Mouse (Mus musculus): ENCODE results near the gene Olfr516. TPM values are rescaled to one million over a fixed set of nuclear protein-coding genes. Genes with fewer than 3 reads are reported as not detected.
A peak's percentile ranks its signal among the peaks of the same experiment; 100 is the strongest.
"Not testable (repeated sequence)": the region's sequence is repeated elsewhere in the genome, so short reads cannot be mapped to it uniquely, and the experiment has no call there.

The Olfr516 gene
- total RNA-seq (2014; rRNA removed) (not detected in 2 replicates), polyA plus RNA-seq (2015; fragmentation: Nextera tagmentation; extraction: Ambion mirVana) (not detected in 2 replicates)

GRCm38 (mm10) chr7:108850429-108850828, at the start of gene Olfr516:
TSS of gene Olfr516 (minus strand) at chr7:108850529.
- Histone ChIP-seq H3K4me3 (ENCODE audit: low read depth, low read length) (no peak within 1 kb of the TSS), H3K4me1 (ENCODE audit: insufficient read depth, low read length) (no peaks in the 10 kb centered on the region), H3K36me3 (ENCODE audit: insufficient read depth, low read length) (no peaks in the 10 kb centered on the region), H3K9ac (replicated peaks; ENCODE audit: low read length, poor library complexity, severe bottlenecking) (no peak within 1 kb of the TSS), H3K4me2 (ENCODE audit: low read depth, low read length, poor library complexity, severe bottlenecking) (no peak within 1 kb of the TSS), H3K27me3 (ENCODE audit: insufficient read depth, low read length) (no peaks in the 10 kb centered on the region), H3K9me3 (ENCODE audit: low read length) (no peaks in the 10 kb centered on the region), H3K27ac (ENCODE audit: low read depth, low read length) (no peak within 1 kb of the TSS)
- 88% methylated on average over 2 of the region's 2 CpGs for WGBS
- TF ChIP-seq CTCF (IDR thresholded peaks at IDR 0.05) = no peak
- ATAC-seq (ENCODE audit: low FRiP score) (no peak), DNase-seq (ENCODE audit: low spot score) (no peak)

- 87% methylated on average over 5 of the region's 5 CpGs for WGBS
- no peak for ATAC-seq (ENCODE audit: low FRiP score)
- DNase-seq (ENCODE audit: low spot score) = no peak
- H3K4me2 ChIP-seq (ENCODE audit: low read depth, low read length, poor library complexity, severe bottlenecking) = no peak within 1 kb of the TSS
- no peak within 1 kb of the TSS for H3K4me3 ChIP-seq (ENCODE audit: low read depth, low read length)
- no peak within 1 kb of the TSS for H3K9ac ChIP-seq (replicated peaks; ENCODE audit: low read length, poor library complexity, severe bottlenecking)
- TF ChIP-seq CTCF (IDR thresholded peaks at IDR 0.05) = no peak
- no peaks in the 10 kb centered on the region for H3K4me1 ChIP-seq (ENCODE audit: insufficient read depth, low read length)
- no peaks in the 10 kb centered on the region for H3K36me3 ChIP-seq (ENCODE audit: insufficient read depth, low read length)
- no peak within 1 kb of the TSS for H3K27ac ChIP-seq (ENCODE audit: low read depth, low read length)
- H3K9me3 ChIP-seq (ENCODE audit: low read length) = no peaks in the 10 kb centered on the region
- no peaks in the 10 kb centered on the region for H3K27me3 ChIP-seq (ENCODE audit: insufficient read depth, low read length)
Observed at GRCm38 (mm10) chr7:108894320-108894719, 44.0 kb upstream of the Olfr516 start, which contains the start of gene Olfr519. TSS of gene Olfr519 (minus strand) at chr7:108894420.

- no peak within 1 kb of the TSS for H3K4me2 ChIP-seq (ENCODE audit: low read depth, low read length, poor library complexity, severe bottlenecking)
- DNase-seq (ENCODE audit: low spot score) = no peak
- no peaks in the 10 kb centered on the region for H3K27me3 ChIP-seq (ENCODE audit: insufficient read depth, low read length)
- H3K27ac ChIP-seq (ENCODE audit: low read depth, low read length) = no peak within 1 kb of the TSS
- ATAC-seq (ENCODE audit: low FRiP score) = no peak
- H3K36me3 ChIP-seq (ENCODE audit: insufficient read depth, low read length) = no peaks in the 10 kb centered on the region
- no peak within 1 kb of the TSS for H3K9ac ChIP-seq (replicated peaks; ENCODE audit: low read length, poor library complexity, severe bottlenecking)
- 81% methylated on average over 4 of the region's 4 CpGs for WGBS
- H3K4me3 ChIP-seq (ENCODE audit: low read depth, low read length) = no peak within 1 kb of the TSS
- TF ChIP-seq CTCF (IDR thresholded peaks at IDR 0.05) = no peak
- no peaks in the 10 kb centered on the region for H3K9me3 ChIP-seq (ENCODE audit: low read length)
- no peaks in the 10 kb centered on the region for H3K4me1 ChIP-seq (ENCODE audit: insufficient read depth, low read length)
Observed at GRCm38 (mm10) chr7:108884906-108885305, 34.6 kb upstream of the Olfr516 start, which contains the start of gene Olfr518. TSS of gene Olfr518 (minus strand) at chr7:108885006.

- H3K9ac ChIP-seq (replicated peaks; ENCODE audit: low read length, poor library complexity, severe bottlenecking) = no peak within 1 kb of the TSS
- no peak within 1 kb of the TSS for H3K27ac ChIP-seq (ENCODE audit: low read depth, low read length)
- WGBS = 66% methylated on average over 2 of the region's 2 CpGs
- H3K4me1 ChIP-seq (ENCODE audit: insufficient read depth, low read length) = no peaks in the 10 kb centered on the region
- no peak for DNase-seq (ENCODE audit: low spot score)
- no peak for ATAC-seq (ENCODE audit: low FRiP score)
- no peak within 1 kb of the TSS for H3K4me3 ChIP-seq (ENCODE audit: low read depth, low read length)
- TF ChIP-seq CTCF (IDR thresholded peaks at IDR 0.05) = no peak
- H3K36me3 ChIP-seq (ENCODE audit: insufficient read depth, low read length) = no peaks in the 10 kb centered on the region
- no peak within 1 kb of the TSS for H3K4me2 ChIP-seq (ENCODE audit: low read depth, low read length, poor library complexity, severe bottlenecking)
- no peaks in the 10 kb centered on the region for H3K9me3 ChIP-seq (ENCODE audit: low read length)
- H3K27me3 ChIP-seq (ENCODE audit: insufficient read depth, low read length) = no peaks in the 10 kb centered on the region
Observed at GRCm38 (mm10) chr7:108872279-108872678, 21.9 kb upstream of the Olfr516 start, which contains the start of gene Olfr517. TSS of gene Olfr517 (minus strand) at chr7:108872379.

GRCm38 (mm10) chr7:108825897-108826296, 24.4 kb downstream of the Olfr516 start, which contains the start of gene Olfr514:
TSS of gene Olfr514 (minus strand) at chr7:108825997.
- H3K36me3 ChIP-seq (ENCODE audit: insufficient read depth, low read length) = no peaks in the 10 kb centered on the region
- DNase-seq (ENCODE audit: low spot score) = no peak
- no peak for TF ChIP-seq CTCF (IDR thresholded peaks at IDR 0.05)
- H3K4me3 ChIP-seq (ENCODE audit: low read depth, low read length) = no peak within 1 kb of the TSS
- H3K9ac ChIP-seq (replicated peaks; ENCODE audit: low read length, poor library complexity, severe bottlenecking) = no peak within 1 kb of the TSS
- no peak for ATAC-seq (ENCODE audit: low FRiP score)
- H3K4me2 ChIP-seq (ENCODE audit: low read depth, low read length, poor library complexity, severe bottlenecking) = no peak within 1 kb of the TSS
- no peaks in the 10 kb centered on the region for H3K9me3 ChIP-seq (ENCODE audit: low read length)
- no peak within 1 kb of the TSS for H3K27ac ChIP-seq (ENCODE audit: low read depth, low read length)
- no peaks in the 10 kb centered on the region for H3K27me3 ChIP-seq (ENCODE audit: insufficient read depth, low read length)
- H3K4me1 ChIP-seq (ENCODE audit: insufficient read depth, low read length) = no peaks in the 10 kb centered on the region

- TF ChIP-seq CTCF (IDR thresholded peaks at IDR 0.05) = peak; percentile 79
- not testable (repeated sequence) for H3K27me3 ChIP-seq (ENCODE audit: insufficient read depth, low read length); H3K9ac ChIP-seq (replicated peaks; ENCODE audit: low read length, poor library complexity, severe bottlenecking); H3K36me3 ChIP-seq (ENCODE audit: insufficient read depth, low read length); H3K4me2 ChIP-seq (ENCODE audit: low read depth, low read length, poor library complexity, severe bottlenecking); H3K9me3 ChIP-seq (ENCODE audit: low read length); H3K27ac ChIP-seq (ENCODE audit: low read depth, low read length); H3K4me1 ChIP-seq (ENCODE audit: insufficient read depth, low read length); H3K4me3 ChIP-seq (ENCODE audit: low read depth, low read length)
- peak; percentile 73; the same call in 1 of the 2 replicates for ATAC-seq (ENCODE audit: low FRiP score)
- 45% methylated on average over 5 of the region's 5 CpGs for WGBS
- DNase-seq (ENCODE audit: low spot score) = peak; percentile 76
Observed at GRCm38 (mm10) chr7:108814593-108815215, 35.6 kb downstream of the Olfr516 start.
